Mouse (Mus musculus): Measurements from ENCODE around the gene Rnf141.

GRCm38 (mm10) chr7:110823593-110823992 is 20.7 kb downstream of the Rnf141 start:
- TF ChIP-seq CTCF (conservative IDR thresholded peaks at IDR 0.05; ENCODE audit: low read length) (no peak), POU5F1 (IDR thresholded peaks at IDR 0.05; ENCODE audit: borderline replicate concordance, low read length) (no peak)
